ENCODE assay signal across 12 mouse cellular contexts in the genomic region with DNA sequence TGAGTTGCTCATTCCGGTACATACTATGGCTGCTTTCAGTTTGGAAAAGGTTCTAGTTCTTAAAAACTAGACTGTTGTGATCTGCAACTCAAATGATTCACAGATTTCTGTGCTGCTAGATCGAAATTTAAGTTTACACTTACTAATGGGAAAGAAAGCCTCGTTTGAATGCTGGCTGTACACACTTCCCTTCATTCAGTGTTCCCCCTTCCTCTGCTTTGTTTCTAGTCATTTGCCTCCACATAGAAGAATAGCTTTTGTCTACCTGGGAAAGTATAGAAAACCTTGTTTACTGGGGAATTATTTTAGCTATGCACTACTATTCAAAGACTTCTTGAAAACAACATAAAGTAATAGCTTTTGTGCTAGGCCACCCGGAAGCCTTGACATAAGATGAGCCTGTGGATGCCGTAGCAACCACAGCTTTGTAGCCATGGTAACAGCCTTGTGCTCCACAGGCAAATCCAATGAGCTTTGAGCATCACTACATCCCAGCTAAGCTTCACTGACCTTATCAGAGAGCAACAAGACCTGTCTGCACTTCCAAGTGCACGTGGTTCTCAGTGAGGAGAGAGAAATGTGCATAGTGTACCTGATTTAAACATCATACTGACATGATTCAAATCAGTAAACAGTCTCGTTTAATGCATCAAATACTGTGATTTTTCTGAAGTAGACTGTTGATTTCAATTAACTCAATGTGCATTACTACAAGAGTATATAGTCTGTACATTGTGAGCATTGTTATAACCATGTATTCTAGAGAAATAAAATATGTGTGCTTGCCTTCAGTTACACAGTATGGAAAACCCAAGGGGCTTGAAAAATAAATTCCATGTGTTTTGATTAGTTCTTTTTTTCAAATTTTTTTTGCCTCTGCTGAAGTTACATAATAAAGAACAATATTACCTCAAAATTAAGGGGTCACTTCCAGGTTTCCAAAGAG.
DNase-seq lines count a peak whose midpoint lies in the region; ATAC-seq and TF ChIP-seq lines count a peak whose summit lies in the region.
"Had no signal": no experiment of that assay in that cellular context is flagged by ENCODE, and none has a peak within 500 bp of the region (broad histone marks: within the 10 kb centered on the region; RNA-seq: fewer than 3 reads in every experiment).

No protein-coding gene starts in this region.

- no peak overlapping the region for H3K4me3 ChIP-seq in forebrain, embryonic 12.5 days (replicated peaks)
- no peak overlapping the region for H3K4me3 ChIP-seq in midbrain, embryonic 15.5 days
- no peak overlapping the region for H3K4me3 ChIP-seq in cerebellum, adult 2 months (replicated peaks; ENCODE audit: insufficient read depth, low read depth, low read length)
- H3K4me3 ChIP-seq: limb, embryonic 10.5 days had no signal

- H3K27me3 ChIP-seq in forebrain, embryonic 12.5 days = no peaks in the 10 kb centered on the region
- H3K27me3 ChIP-seq in midbrain, embryonic 15.5 days (replicated peaks) = no peaks in the 10 kb centered on the region
- no peaks in the 10 kb centered on the region for H3K27me3 ChIP-seq in cerebellum, adult 2 months (ENCODE audit: control insufficient read depth, insufficient read depth, low read length)

- H3K36me3 ChIP-seq in forebrain, embryonic 12.5 days (replicated peaks) = no peaks in the 10 kb centered on the region
- no peaks in the 10 kb centered on the region for H3K36me3 ChIP-seq in midbrain, embryonic 15.5 days (replicated peaks)
- H3K36me3 ChIP-seq: limb, embryonic 10.5 days had no signal

- WGBS in forebrain, embryonic 12.5 days = 31% methylated on average over 7 of the region's 7 CpGs
- 22% methylated on average over 7 of the region's 7 CpGs for WGBS in midbrain, embryonic 15.5 days
- 37% methylated on average over 7 of the region's 7 CpGs for WGBS in cerebellum, adult 2 months

- H3K27ac ChIP-seq in forebrain, embryonic 12.5 days = no peak overlapping the region
- H3K27ac ChIP-seq in midbrain, embryonic 15.5 days = peak overlapping the region; percentile 67
- H3K27ac ChIP-seq in cerebellum, adult 2 months (ENCODE audit: insufficient read depth, low read length) = no peak overlapping the region
- H3K27ac ChIP-seq: limb, embryonic 10.5 days; macrophage had no signal

- H3K4me2 ChIP-seq in forebrain, embryonic 12.5 days = no peak overlapping the region; the same call in 1 of the 2 replicates
- H3K4me2 ChIP-seq in midbrain, embryonic 15.5 days = no peak overlapping the region

- H3K9ac ChIP-seq in forebrain, embryonic 12.5 days = no peak overlapping the region
- no peak overlapping the region for H3K9ac ChIP-seq in midbrain, embryonic 15.5 days

- peaks cover 6% of the 10 kb centered on the region for H3K4me1 ChIP-seq in forebrain, embryonic 12.5 days
- H3K4me1 ChIP-seq in midbrain, embryonic 15.5 days = peaks cover 19% of the 10 kb centered on the region
- no peaks in the 10 kb centered on the region for H3K4me1 ChIP-seq in cerebellum, adult 2 months (ENCODE audit: control insufficient read depth, insufficient read depth, low read length)
- H3K4me1 ChIP-seq: limb, embryonic 10.5 days had no signal

- peak; percentile 97 for ATAC-seq in forebrain, embryonic 12.5 days (ENCODE audit: low FRiP score)
- ATAC-seq in midbrain, embryonic 15.5 days (replicated peaks) = peak; percentile 100
- ATAC-seq: inflammation-experienced regulatory T-cells, adult 6 months had no signal

- no peaks in the 10 kb centered on the region for H3K9me3 ChIP-seq in forebrain, embryonic 12.5 days
- H3K9me3 ChIP-seq in midbrain, embryonic 15.5 days = no peaks in the 10 kb centered on the region
- H3K9me3 ChIP-seq: limb, embryonic 10.5 days had no signal

- peak; percentile 16 for DNase-seq in R1 (ENCODE audit: low read depth, low spot score)
- peak; percentile 17 for DNase-seq in layer of hippocampus, adult 11-12 months (ENCODE audit: low spot score)
- no peak for DNase-seq in adrenal gland, adult (ENCODE audit: inconsistent age in 2 of 2, low spot score in 1 of 2)
- DNase-seq in spleen, postnatal 14 days (ENCODE audit: low spot score in 2 of 2) = no peak
- DNase-seq in urinary bladder, postnatal 10 days (ENCODE audit: low spot score) = no peak
- DNase-seq in cerebellum, adult 2 months = no peak
- DNase-seq: gastrocnemius, postnatal 25 days had no signal

- no peak for TF ChIP-seq POLR2A in cerebellum, adult 2 months (IDR thresholded peaks at IDR 0.05; ENCODE audit: borderline replicate concordance, insufficient read depth, low read length)

- TF ChIP-seq CTCF in cerebellum, adult 2 months (IDR thresholded peaks at IDR 0.05; ENCODE audit: borderline replicate concordance, insufficient read depth, low read depth, low read length) = no peak

Comparison
In these comparisons a context has a peak if more than half of its experiments do, and no peak if none do; other contexts are left out.
1. DNase-seq: peak in R1 (single experiment) and layer of hippocampus, adult 11-12 months (single experiment); none in adrenal gland, adult (0 of 2), spleen, postnatal 14 days (0 of 2), urinary bladder, postnatal 10 days (single experiment) and cerebellum, adult 2 months (0 of 2).